Mouse (Mus musculus) embryonic facial prominence, embryonic 11.5 days (tissue): ENCODE measurements around the gene Acyp2. TPM values are rescaled to one million over a fixed set of nuclear protein-coding genes. Genes with fewer than 3 reads are reported as not detected.

Experiments
- ATAC-seq: fragments of 200-750 bp; cut with Nextera tagmentation; replicated peaks from 2 replicates; pipeline ENCODE4 v1.8.0; 2017; ENCODE audit warnings: low read depth; ENCODE audit not compliant: insufficient number of reproducible peaks, low FRiP score, low TSS enrichment
- DNase-seq: peaks from one replicate; pipeline ENCODE4 v3.0.0-alpha.2; 2015; ENCODE audit warnings: low spot score
- H3K27ac ChIP-seq: fragments of 300-500 bp; sonication (generic); replicated peaks from 2 replicates; pipeline ENCODE4 v1.5.1; 2014; ENCODE audit warnings: mild to moderate bottlenecking, low read depth, low read length, control low read depth
- H3K27me3 ChIP-seq: fragments of 300-500 bp; sonication (generic); 2 replicates; pipeline ENCODE4 v1.6.1; 2014; ENCODE audit warnings: mild to moderate bottlenecking, low read length, moderate library complexity, mixed read lengths; ENCODE audit not compliant: control insufficient read depth, insufficient read depth
- H3K36me3 ChIP-seq: fragments of 300-500 bp; sonication (generic); replicated peaks from 2 replicates; pipeline ENCODE4 v1.6.1; 2014; ENCODE audit warnings: low read depth, mild to moderate bottlenecking, low read length, moderate library complexity, mixed read lengths; ENCODE audit not compliant: control insufficient read depth, insufficient read depth
- H3K4me1 ChIP-seq: fragments of 300-500 bp; sonication (generic); 2 replicates; pipeline ENCODE4 v1.6.1; 2014; ENCODE audit warnings: low read length, mixed read lengths; ENCODE audit not compliant: control insufficient read depth, insufficient read depth
- H3K4me2 ChIP-seq: fragments of 300-500 bp; sonication (generic); 2 replicates; pipeline ENCODE4 v1.6.1; 2014; ENCODE audit warnings: low read depth, mild to moderate bottlenecking, control low read depth, low read length, moderate library complexity
- H3K4me3 ChIP-seq: fragments of 300-500 bp; sonication (generic); 2 replicates; pipeline ENCODE4 v1.5.1; 2014; ENCODE audit warnings: low read depth, low read length, control low read depth
- H3K9ac ChIP-seq: fragments of 300-500 bp; sonication (generic); replicated peaks from 2 replicates; pipeline ENCODE4 v1.6.1; 2014; ENCODE audit warnings: mild to moderate bottlenecking, control low read depth, low read length
- H3K9me3 ChIP-seq: fragments of 300-500 bp; sonication (generic); replicated peaks from 2 replicates; pipeline ENCODE4 v1.6.1; 2016; ENCODE audit warnings: mild to moderate bottlenecking, low read length, inconsistent platforms, mixed read lengths; ENCODE audit not compliant: control insufficient read depth
- WGBS: fragments of 180-500 bp; shearing (Covaris S2); extraction: QIAGEN DNeasy Blood & Tissue Kit; methylation state at CpG from one replicate; pipeline ENCODE4 v1.1.7; 2014; 5-methylcytosine and 5-hydroxymethylcytosine counted together
- polyA plus RNA-seq: library from polyadenylated mRNA; unstranded; fragments of >200 nt; fragmentation: Nextera tagmentation; extraction: Ambion mirVana; gene quantifications from 2 replicates; pipeline ENCODE4 v1.2.1, GENCODE M21; 2014

Gene Acyp2
- polyA plus RNA-seq, 1 experiment from 2014 or later, result 7.6 TPM

DNA sequence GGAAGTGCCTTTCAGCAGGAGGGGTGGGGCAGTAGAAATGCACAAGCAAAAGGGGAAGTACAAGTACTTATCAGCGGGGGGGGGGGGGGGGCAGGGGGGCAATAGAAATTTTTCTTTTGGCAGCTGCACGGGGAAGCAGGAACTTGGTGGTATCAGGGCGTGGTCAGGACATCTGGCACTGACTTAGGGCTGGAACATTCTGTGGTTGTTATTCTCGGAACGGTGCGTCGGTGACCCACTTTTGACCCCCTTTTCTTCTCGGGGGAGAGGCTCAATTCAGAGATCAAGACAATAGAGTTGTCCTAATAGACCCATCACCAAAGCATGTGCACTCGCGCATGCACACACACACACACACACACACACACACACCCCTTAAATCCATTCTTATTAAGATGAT lies 161.2 kb downstream of the Acyp2 start:
- H3K4me2 ChIP-seq, result no peak overlapping the region

DNA sequence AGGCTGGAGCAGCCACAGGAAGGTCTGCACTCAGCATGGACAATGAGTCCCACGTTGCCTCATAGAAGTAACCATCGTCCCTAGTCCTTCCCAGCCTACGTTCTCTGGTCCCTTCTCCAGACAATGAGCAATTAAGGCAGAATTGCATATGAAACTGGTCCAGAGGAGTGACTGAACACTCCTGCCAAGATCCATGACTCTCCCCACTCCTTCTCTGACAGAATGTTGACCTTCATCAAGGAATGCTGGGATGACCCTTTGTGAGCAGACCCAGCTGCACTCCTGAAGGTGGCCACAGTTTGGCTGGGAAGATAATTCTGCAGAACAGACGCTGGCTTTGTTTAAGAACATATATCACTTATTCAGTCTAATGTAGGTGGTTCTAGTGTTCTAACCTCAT lies 166.1 kb downstream of the Acyp2 start:
- Histone ChIP-seq H3K4me2 (no peak overlapping the region), H3K36me3 (no peaks in the 10 kb centered on the region), H3K4me3 (no peak overlapping the region), H3K27me3 (no peaks in the 10 kb centered on the region), H3K9ac (no peak overlapping the region), H3K27ac (no peak overlapping the region), H3K4me1 (no peaks in the 10 kb centered on the region), H3K9me3 (no peaks in the 10 kb centered on the region)
- DNase-seq (no peak), ATAC-seq (no peak)
- 93% methylated on average over 4 of the region's 4 CpGs for WGBS

More for the DNA sequence above, 161.2 kb downstream of the Acyp2 start:
- no peaks in the 10 kb centered on the region for H3K4me1 ChIP-seq
- H3K27me3 ChIP-seq, result no peaks in the 10 kb centered on the region
- no peaks in the 10 kb centered on the region for H3K36me3 ChIP-seq
- H3K9ac ChIP-seq, result no peak overlapping the region
- DNase-seq (no peak), ATAC-seq (no peak)
- no peak overlapping the region for H3K27ac ChIP-seq
- H3K9me3 ChIP-seq, result no peaks in the 10 kb centered on the region
- 88% methylated on average over 9 of the region's 10 CpGs for WGBS
- no peak overlapping the region for H3K4me3 ChIP-seq

DNA sequence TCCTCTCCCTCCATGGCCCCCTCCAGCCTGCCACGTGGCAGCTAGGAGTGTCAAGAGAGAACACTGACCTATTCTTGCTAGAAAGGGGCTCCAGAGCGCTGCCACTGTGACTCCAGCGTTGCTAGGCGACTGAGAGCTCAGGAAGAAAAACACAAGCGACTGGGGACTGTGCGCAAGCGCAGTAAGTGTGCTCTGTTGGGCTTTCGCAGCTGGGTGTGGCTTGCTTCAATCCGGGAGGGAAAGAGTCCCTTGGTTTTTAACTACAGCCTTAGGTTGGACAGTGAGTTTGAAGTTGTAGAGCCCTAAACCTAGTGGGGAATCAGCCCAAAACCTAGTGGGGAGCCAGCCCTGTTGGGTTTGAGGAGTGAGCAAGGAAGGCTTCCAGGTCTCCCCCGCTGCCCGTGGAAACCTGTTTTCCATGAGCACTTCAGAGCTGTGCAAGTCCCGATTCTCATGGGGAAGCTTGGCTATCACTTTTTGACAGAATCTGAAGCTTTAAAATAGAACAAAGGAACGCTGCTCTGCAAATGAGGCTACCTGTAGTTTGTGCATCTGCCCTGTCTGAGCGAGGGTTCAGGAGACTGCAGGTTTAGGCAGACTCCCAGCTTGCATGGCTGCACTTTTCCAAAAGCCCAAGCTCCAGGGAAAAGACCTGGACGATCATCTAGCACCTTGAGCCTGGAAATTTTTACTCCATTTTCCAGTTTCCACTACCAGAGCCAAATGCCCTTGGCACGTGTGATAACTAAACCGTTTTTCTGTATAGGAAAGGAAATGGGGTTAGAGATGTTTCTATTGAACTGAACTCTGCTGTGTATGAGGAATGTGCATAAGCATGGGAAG lies 177.4 kb downstream of the Acyp2 start, which contains the start of gene 4930505A04Rik:
TSS of gene 4930505A04Rik (minus strand) at position 77 of the 843 bp plus-strand sequence.
- peak within 1 kb of the TSS; percentile 68 for H3K9ac ChIP-seq
- 8% methylated on average over 17 of the region's 17 CpGs for WGBS
- H3K4me1 ChIP-seq, result no peaks in the 10 kb centered on the region
- peak; percentile 99 for ATAC-seq
- peak; percentile 97 for DNase-seq
- no peak within 1 kb of the TSS for H3K27ac ChIP-seq
- H3K9me3 ChIP-seq, result no peaks in the 10 kb centered on the region
- peak within 1 kb of the TSS; percentile 59 for H3K4me2 ChIP-seq
- H3K36me3 ChIP-seq, result no peaks in the 10 kb centered on the region
- H3K27me3 ChIP-seq, result no peaks in the 10 kb centered on the region
- peak within 1 kb of the TSS; percentile 37 for H3K4me3 ChIP-seq

DNA sequence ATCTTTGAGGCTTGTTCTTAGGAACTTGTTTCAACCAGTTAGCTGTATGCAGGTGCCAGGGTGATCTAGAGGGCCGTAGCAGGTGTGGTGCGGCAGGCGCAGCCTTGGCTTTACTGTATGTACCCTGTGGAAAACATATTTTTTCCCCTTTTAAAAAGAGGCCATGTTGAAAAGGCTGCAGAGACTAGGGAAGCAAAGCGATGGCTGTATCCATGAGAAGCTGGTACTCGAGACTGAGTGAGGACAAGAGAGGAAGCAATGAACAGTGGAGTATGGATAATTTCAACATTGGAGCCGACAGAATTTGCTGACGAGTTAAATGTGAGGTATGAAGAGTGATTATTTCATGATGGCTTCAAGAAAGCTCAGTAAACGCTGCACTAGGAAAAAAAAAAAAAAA lies 178.2 kb downstream of the Acyp2 start:
- H3K9me3 ChIP-seq, result no peaks in the 10 kb centered on the region
- ATAC-seq, result no peak
- no peak overlapping the region for H3K4me2 ChIP-seq
- no peak overlapping the region for H3K27ac ChIP-seq
- no peaks in the 10 kb centered on the region for H3K4me1 ChIP-seq
- no peak for DNase-seq
- WGBS, result 69% methylated on average over 8 of the region's 8 CpGs
- H3K36me3 ChIP-seq, result no peaks in the 10 kb centered on the region
- no peak overlapping the region for H3K4me3 ChIP-seq
- no peaks in the 10 kb centered on the region for H3K27me3 ChIP-seq
- no peak overlapping the region for H3K9ac ChIP-seq

Other genes starting within 250 kb of the Acyp2 start
- not detected in 2 replicates for gene 4930505A04Rik, start 177.8 kb downstream of the Acyp2 start, polyA plus RNA-seq
- gene Psme4, start 122.1 kb upstream of the Acyp2 start, polyA plus RNA-seq, result 33.8 and 35.3 TPM in 2 replicates
- gene Gpr75, start 235.8 kb upstream of the Acyp2 start, polyA plus RNA-seq, result 0.40 and 0.93 TPM in 2 replicates
- gene Asb3, start 235.8 kb upstream of the Acyp2 start, polyA plus RNA-seq, result 35.3 and 37.7 TPM in 2 replicates